ENCODE assay signal across 26 mouse cellular contexts in the genomic region with DNA sequence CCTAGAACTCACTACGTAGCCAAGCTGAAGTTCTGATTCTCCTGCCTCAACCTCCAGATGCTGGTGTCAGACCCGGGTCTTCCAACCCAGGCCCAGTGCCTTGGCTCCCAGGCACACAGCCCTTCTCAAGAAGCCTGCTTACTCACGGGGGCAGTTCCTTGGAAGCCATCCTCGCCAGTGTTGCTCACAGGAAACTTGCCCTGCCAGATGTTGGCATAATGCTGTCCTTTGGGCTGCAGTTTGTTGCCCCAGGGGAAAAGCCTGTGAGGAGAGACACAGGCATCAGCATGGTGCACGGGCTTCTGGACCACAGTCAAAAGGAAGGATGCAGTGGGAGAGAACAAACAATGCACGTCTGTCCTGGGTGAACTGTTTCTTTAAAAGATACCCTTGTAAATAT. TPM values are rescaled to one million over a fixed set of nuclear protein-coding genes. Genes with fewer than 3 reads are reported as not detected.
DNase-seq lines count a peak whose midpoint lies in the region; ATAC-seq and TF ChIP-seq lines count a peak whose summit lies in the region.
"Had no signal": no experiment of that assay in that cellular context is flagged by ENCODE, and none has a peak within 500 bp of the region (broad histone marks: within the 10 kb centered on the region; RNA-seq: fewer than 3 reads in every experiment).

No protein-coding gene starts in this region.

- H3K4me2 ChIP-seq in stomach, embryonic 16.5 days (ENCODE audit: low read depth, low read length) = no peak overlapping the region
- H3K4me2 ChIP-seq in forebrain, embryonic 16.5 days (ENCODE audit: low read length) = no peak overlapping the region
- H3K4me2 ChIP-seq: forebrain, embryonic 13.5 days; heart, embryonic 15.5 days; hindbrain, embryonic 13.5 days; limb, embryonic 15.5 days; liver, embryonic 13.5 days; neural tube, embryonic 15.5 days had no signal

- H3K27me3 ChIP-seq in stomach, embryonic 16.5 days (ENCODE audit: control insufficient read depth, insufficient read depth, low read length) = no peaks in the 10 kb centered on the region
- H3K27me3 ChIP-seq in forebrain, embryonic 16.5 days (replicated peaks; ENCODE audit: control insufficient read depth, insufficient read depth, low read length) = no peaks in the 10 kb centered on the region
- H3K27me3 ChIP-seq: CH12.LX; forebrain, embryonic 13.5 days; heart, embryonic 15.5 days; hindbrain, embryonic 13.5 days; limb, embryonic 15.5 days; liver, embryonic 13.5 days; neural tube, embryonic 15.5 days had no signal

- no peak for DNase-seq in gastrocnemius, adult 2 months
- no peak for DNase-seq in gastrocnemius, postnatal 14 days
- peak; percentile 3 for DNase-seq in left cerebral cortex, postnatal 4 days
- no peak for DNase-seq in left cerebral cortex, adult 11 months (ENCODE audit: low spot score)
- peak; percentile 65 for DNase-seq in adipocyte (ENCODE audit: low spot score)
- DNase-seq in layer of hippocampus, postnatal 36 days = no peak
- DNase-seq: adrenal gland, postnatal 36 days; cerebellum, adult 8-10 months; cerebellum, postnatal 25 days; gastrocnemius, postnatal 36 days; kidney, adult 11 months; liver, embryonic 13.5 days; lung, adult 18-20 months; midbrain, embryonic 14.5 days; spleen, adult 18-20 months; thymus, postnatal 4 days had no signal

- H3K4me3 ChIP-seq in gastrocnemius, adult 2 months = no peak overlapping the region
- no peak overlapping the region for H3K4me3 ChIP-seq in stomach, embryonic 16.5 days (replicated peaks; ENCODE audit: low read length)
- H3K4me3 ChIP-seq in forebrain, embryonic 16.5 days (replicated peaks; ENCODE audit: low read length) = no peak overlapping the region
- H3K4me3 ChIP-seq: erythroblast, embryonic 14.5 days; forebrain, embryonic 13.5 days; heart, embryonic 15.5 days; hindbrain, embryonic 13.5 days; limb, embryonic 10.5 days; limb, embryonic 15.5 days; liver, embryonic 13.5 days; neural tube, embryonic 15.5 days had no signal

- WGBS in stomach, embryonic 16.5 days = 81% methylated on average over 6 of the region's 6 CpGs
- WGBS in forebrain, embryonic 16.5 days = 82% methylated on average over 6 of the region's 6 CpGs

- intact Hi-C loops in gastrocnemius, adult 2 months (cut with DNase I) = no loop called here
- intact Hi-C loops in gastrocnemius, postnatal 14 days (cut with DNase I; ENCODE audit: low total_unique reads) = no loop called here
- intact Hi-C loops in left cerebral cortex, postnatal 4 days (cut with DNase I) = no loop called here

- peak overlapping the region; percentile 24; the same call in 1 of the 2 replicates for H3K27ac ChIP-seq in gastrocnemius, adult 2 months
- H3K27ac ChIP-seq in stomach, embryonic 16.5 days (ENCODE audit: low read length) = peak overlapping the region; percentile 17; the same call in 1 of the 2 replicates
- no peak overlapping the region for H3K27ac ChIP-seq in forebrain, embryonic 16.5 days (ENCODE audit: low read length)
- H3K27ac ChIP-seq: forebrain, embryonic 13.5 days; heart, embryonic 15.5 days; hindbrain, embryonic 13.5 days; limb, embryonic 10.5 days; limb, embryonic 15.5 days; liver, embryonic 13.5 days; neural tube, embryonic 15.5 days had no signal

- H3K36me3 ChIP-seq in stomach, embryonic 16.5 days (ENCODE audit: control insufficient read depth, insufficient read depth, low read length) = no peaks in the 10 kb centered on the region
- H3K36me3 ChIP-seq in forebrain, embryonic 16.5 days (ENCODE audit: control insufficient read depth, insufficient read depth) = no peaks in the 10 kb centered on the region
- H3K36me3 ChIP-seq: heart, embryonic 15.5 days had no signal

- peaks cover 6% of the 10 kb centered on the region; the same call in 1 of the 2 replicates for H3K4me1 ChIP-seq in stomach, embryonic 16.5 days (ENCODE audit: control insufficient read depth, insufficient read depth, low read length)
- H3K4me1 ChIP-seq in forebrain, embryonic 16.5 days (replicated peaks; ENCODE audit: control insufficient read depth, insufficient read depth, low read length) = peaks cover 11% of the 10 kb centered on the region; the same call in 1 of the 2 replicates
- H3K4me1 ChIP-seq: forebrain, embryonic 13.5 days; hindbrain, embryonic 13.5 days; limb, embryonic 10.5 days; limb, embryonic 15.5 days; neural tube, embryonic 15.5 days had no signal

- no peaks in the 10 kb centered on the region for H3K9me3 ChIP-seq in stomach, embryonic 16.5 days (replicated peaks; ENCODE audit: control insufficient read depth, low read length)
- H3K9me3 ChIP-seq in forebrain, embryonic 16.5 days (ENCODE audit: control insufficient read depth, low read length) = no peaks in the 10 kb centered on the region
- H3K9me3 ChIP-seq: forebrain, embryonic 13.5 days; heart, embryonic 15.5 days; hindbrain, embryonic 13.5 days; limb, embryonic 10.5 days; limb, embryonic 15.5 days; liver, embryonic 13.5 days; neural tube, embryonic 15.5 days had no signal

- TF ChIP-seq CTCF in gastrocnemius, adult 2 months (IDR thresholded peaks at IDR 0.05) = no peak

- no peak for ATAC-seq in stomach, embryonic 16.5 days (ENCODE audit: insufficient read depth, low FRiP score)
- no peak for ATAC-seq in forebrain, embryonic 16.5 days
- ATAC-seq: forebrain, embryonic 13.5 days had no signal

- H3K9ac ChIP-seq in stomach, embryonic 16.5 days (ENCODE audit: low read length) = no peak overlapping the region
- no peak overlapping the region for H3K9ac ChIP-seq in forebrain, embryonic 16.5 days (replicated peaks; ENCODE audit: low read depth, low read length)
- H3K9ac ChIP-seq: forebrain, embryonic 13.5 days; heart, embryonic 15.5 days; hindbrain, embryonic 13.5 days; limb, embryonic 15.5 days; liver, embryonic 13.5 days; neural tube, embryonic 15.5 days had no signal

RNA-seq across cellular contexts. Expression of a gene that starts 33.3 kb away (rescaled TPM):
- 1 to 10 TPM; 7.4 to 9.4 TPM for total RNA-seq in gastrocnemius, adult 2 months (2021)
- 1 to 10 TPM; 9.5 TPM for total RNA-seq in gastrocnemius, postnatal 14 days (2021)
- 10 to 100 TPM; 10.4 to 12.4 TPM for total RNA-seq in left cerebral cortex, postnatal 4 days (2021)
- polyA plus RNA-seq in stomach, embryonic 16.5 days (2015; fragmentation: Nextera tagmentation; extraction: Ambion mirVana) = 22.2 and 22.6 TPM in 2 replicates
- 10 to 100 TPM; 18.5 to 18.9 TPM for total RNA-seq in layer of hippocampus, postnatal 36 days (2021)
- 11.7 and 12.0 TPM in 2 replicates for polyA plus RNA-seq in forebrain, embryonic 16.5 days (2015; fragmentation: Nextera tagmentation; extraction: Ambion mirVana)

Comparison
In these comparisons a context has a peak if more than half of its experiments do, and no peak if none do; other contexts are left out.
1. DNase-seq: peak in left cerebral cortex, postnatal 4 days (single experiment) and adipocyte (single experiment); none in gastrocnemius, adult 2 months (single experiment), gastrocnemius, postnatal 14 days (single experiment), left cerebral cortex, adult 11 months (single experiment) and layer of hippocampus, postnatal 36 days (0 of 2).